Mouse (Mus musculus): ENCODE results near the gene Cdh16.

DNA sequence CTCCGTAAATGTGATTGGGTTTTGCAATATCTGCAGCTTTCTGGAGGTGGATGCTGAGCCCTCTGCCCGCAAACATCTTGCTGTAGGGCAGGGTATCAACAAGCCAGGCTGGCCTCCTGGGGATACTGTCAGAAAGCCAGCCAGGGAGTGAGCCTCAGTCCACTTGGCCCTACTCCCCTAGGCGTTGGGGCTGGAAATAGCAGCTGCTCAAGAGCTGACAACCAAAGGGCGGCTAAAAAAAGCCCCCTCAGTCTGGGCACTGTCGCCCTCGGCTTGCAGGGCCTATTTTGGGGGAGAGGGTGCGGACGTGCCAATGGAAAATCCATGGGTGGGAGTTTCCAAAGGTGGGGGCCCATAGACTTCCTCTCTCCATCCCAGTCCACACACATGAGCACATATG, 15.0 kb downstream of the Cdh16 start:
- TF ChIP-seq CTCF (IDR thresholded peaks at IDR 0.05; ENCODE audit: control insufficient read depth, insufficient read depth, insufficient replicate concordance, low read depth, low read length) = no peak
- TF ChIP-seq POLR2A (IDR thresholded peaks at IDR 0.05; ENCODE audit: control insufficient read depth, low read depth, low read length) = no peak
